Comparison of ENCODE assay signal across 21 mouse cellular contexts in the genomic region with DNA sequence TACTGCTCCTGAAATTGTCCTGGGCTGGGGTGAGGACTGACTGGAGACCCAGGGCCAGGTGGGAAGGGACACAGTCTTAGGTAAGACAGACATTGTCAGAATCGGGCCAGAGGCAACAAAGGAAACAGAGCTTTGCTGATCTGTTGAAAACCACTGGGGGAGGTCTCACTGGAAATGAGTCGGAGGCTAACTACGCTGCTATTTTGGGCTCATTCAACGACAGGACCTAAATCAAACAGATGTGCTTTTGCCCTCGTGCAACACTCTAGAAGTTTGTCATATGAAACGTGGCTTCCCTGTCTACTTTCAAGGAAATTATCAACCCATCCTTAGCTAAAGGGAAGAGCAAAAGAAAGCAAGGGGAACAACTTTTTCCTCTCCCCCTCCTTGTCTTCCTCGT.
DNase-seq lines count a peak whose midpoint lies in the region; ATAC-seq and TF ChIP-seq lines count a peak whose summit lies in the region.
"Had no signal": no experiment of that assay in that cellular context is flagged by ENCODE, and none has a peak within 500 bp of the region (broad histone marks: within the 10 kb centered on the region; RNA-seq: fewer than 3 reads in every experiment).

No protein-coding gene starts in this region.

- H3K27ac ChIP-seq in kidney, embryonic 15.5 days: peak overlapping the region; percentile 29; the same call in 1 of the 2 replicates
- no peak overlapping the region for H3K27ac ChIP-seq in kidney, adult 2 months (ENCODE audit: insufficient read depth, low read depth, low read length)
- no peak overlapping the region for H3K27ac ChIP-seq in limb, embryonic 10.5 days
- H3K27ac ChIP-seq: embryonic facial prominence, embryonic 10.5 days; forebrain, embryonic 13.5 days; heart, embryonic 13.5 days; hindbrain, embryonic 15.5 days had no signal

- no peak for ATAC-seq in kidney, embryonic 15.5 days (replicated peaks; ENCODE audit: low FRiP score)
- ATAC-seq: CD4-positive, CD25-positive, alpha-beta regulatory T cell, adult 4 months; forebrain, embryonic 13.5 days; forebrain, postnatal 0 days; intestine, embryonic 16.5 days; Patski had no signal

- 0 out of 2 replicates have a peak overlapping the region, but pooled peaks have one; percentile 5 for H3K4me2 ChIP-seq in kidney, embryonic 15.5 days
- H3K4me2 ChIP-seq: forebrain, embryonic 13.5 days; heart, embryonic 13.5 days; hindbrain, embryonic 15.5 days had no signal

- H3K4me3 ChIP-seq in kidney, embryonic 15.5 days (replicated peaks): no peak overlapping the region
- no peak overlapping the region for H3K4me3 ChIP-seq in kidney, adult 2 months (ENCODE audit: insufficient read depth, low read depth, low read length)
- H3K4me3 ChIP-seq in limb, embryonic 10.5 days: no peak overlapping the region
- H3K4me3 ChIP-seq: embryonic facial prominence, embryonic 10.5 days; forebrain, embryonic 13.5 days; heart, embryonic 13.5 days; hindbrain, embryonic 15.5 days had no signal

- no peaks in the 10 kb centered on the region for H3K9me3 ChIP-seq in kidney, embryonic 15.5 days (replicated peaks)
- H3K9me3 ChIP-seq in limb, embryonic 10.5 days (replicated peaks): no peaks in the 10 kb centered on the region
- H3K9me3 ChIP-seq: embryonic facial prominence, embryonic 10.5 days; forebrain, embryonic 13.5 days; heart, embryonic 13.5 days; hindbrain, embryonic 15.5 days had no signal

- TF ChIP-seq POLR2A in kidney, adult 2 months (IDR thresholded peaks at IDR 0.05; ENCODE audit: low read depth, low read length): no peak

- H3K9ac ChIP-seq in kidney, embryonic 15.5 days: no peak overlapping the region
- H3K9ac ChIP-seq: forebrain, embryonic 13.5 days; forebrain, postnatal 0 days; heart, embryonic 13.5 days; hindbrain, embryonic 15.5 days had no signal

- H3K4me1 ChIP-seq in kidney, embryonic 15.5 days: peaks cover 35% of the 10 kb centered on the region
- peaks cover 12% of the 10 kb centered on the region for H3K4me1 ChIP-seq in kidney, adult 2 months (ENCODE audit: control insufficient read depth, insufficient read depth, low read length)
- H3K4me1 ChIP-seq in limb, embryonic 10.5 days: peaks cover 25% of the 10 kb centered on the region
- H3K4me1 ChIP-seq: forebrain, embryonic 13.5 days; hindbrain, embryonic 15.5 days had no signal

- no peaks in the 10 kb centered on the region for H3K27me3 ChIP-seq in kidney, embryonic 15.5 days
- H3K27me3 ChIP-seq in kidney, adult 2 months (replicated peaks; ENCODE audit: control insufficient read depth, insufficient read depth, low read length): no peaks in the 10 kb centered on the region
- peaks cover 34% of the 10 kb centered on the region for H3K27me3 ChIP-seq in limb, embryonic 10.5 days (ENCODE audit: low read depth, poor library complexity, severe bottlenecking)
- H3K27me3 ChIP-seq: forebrain, embryonic 13.5 days; hindbrain, embryonic 15.5 days; Patski had no signal

- 13% methylated on average over 7 of the region's 7 CpGs for WGBS in kidney, embryonic 15.5 days
- WGBS in kidney, adult 2 months: 48% methylated on average over 7 of the region's 7 CpGs
- 48% methylated on average over 7 of the region's 7 CpGs for WGBS in limb, embryonic 10.5 days

- no peaks in the 10 kb centered on the region for H3K36me3 ChIP-seq in kidney, embryonic 15.5 days
- no peaks in the 10 kb centered on the region for H3K36me3 ChIP-seq in kidney, adult 2 months (ENCODE audit: control insufficient read depth, insufficient read depth, low read length)
- H3K36me3 ChIP-seq in limb, embryonic 10.5 days: no peaks in the 10 kb centered on the region
- H3K36me3 ChIP-seq: embryonic facial prominence, embryonic 10.5 days; heart, embryonic 13.5 days; hindbrain, embryonic 15.5 days had no signal

- no peak for TF ChIP-seq CTCF in kidney, adult 2 months (conservative IDR thresholded peaks at IDR 0.05; ENCODE audit: insufficient read depth, insufficient read length, low read depth, low read length)

- no peak for DNase-seq in kidney, adult 2 months
- DNase-seq in 3T3-L1 (ENCODE audit: low read depth, low spot score) (peak; percentile 30), ES-CJ7 (ENCODE audit: low read depth, low spot score) (peak; percentile 8)
- peak; percentile 28 for DNase-seq in limb, embryonic 10.5 days (ENCODE audit: low spot score)
- DNase-seq in adrenal gland, adult (ENCODE audit: inconsistent age in 2 of 2, low spot score in 1 of 2): no peak
- DNase-seq: adrenal gland, adult 8-10 months; B cell, adult 2 months; cerebellum, adult 11-12 months; cerebellum, adult 9-11 months; cerebellum, postnatal 36 days; forebrain, postnatal 0 days; gastrocnemius, postnatal 25 days; heart, postnatal 36 days had no signal

Comparison
In these comparisons a context has a peak if more than half of its experiments do, and no peak if none do; other contexts are left out.
1. DNase-seq: peak in 3T3-L1 (single experiment), ES-CJ7 (single experiment) and limb, embryonic 10.5 days (single experiment); none in kidney, adult 2 months (single experiment) and adrenal gland, adult (0 of 2).